Mouse (Mus musculus) left cerebral cortex, adult 11 months (tissue): Measurements from ENCODE around the gene Krt9.

Experiments used
- DNase-seq: peaks from one replicate; pipeline ENCODE4 v3.0.0; 2022; ENCODE audit warnings: low spot score

Gene Krt9

GRCm38 (mm10) chr11:100148615-100149330 is 44.3 kb downstream of the Krt9 start, which contains the start of gene Krt19:
Krt19 (minus strand) TSS chr11:100148665.
- DNase-seq = no peak

GRCm38 (mm10) chr11:100147566-100148353 is 45.3 kb downstream of the Krt9 start:
- DNase-seq = no peak

- no peak for DNase-seq
Measured at GRCm38 (mm10) chr11:100145858-100146560, 47.0 kb downstream of the Krt9 start.

- DNase-seq = no peak
Measured at GRCm38 (mm10) chr11:100145104-100145503, 47.9 kb downstream of the Krt9 start.

GRCm38 (mm10) chr11:100140966-100141365 is 52.1 kb downstream of the Krt9 start:
- DNase-seq = no peak

- no peak for DNase-seq
Measured at GRCm38 (mm10) chr11:100139391-100139790, 53.7 kb downstream of the Krt9 start.

GRCm38 (mm10) chr11:100138809-100139208 is 54.2 kb downstream of the Krt9 start:
- DNase-seq = no peak

GRCm38 (mm10) chr11:100137693-100138092 is 55.4 kb downstream of the Krt9 start:
- DNase-seq = no peak
